Mouse (Mus musculus) spleen, postnatal 10 days (tissue): Measurements from ENCODE around the gene Hormad2.

Source experiments
- DNase-seq, 2 experiments: peaks; one replicate each; pipeline ENCODE4 v3.0.0; 2021 to 2022; ENCODE audit warnings: low spot score in 2 of 2

The Hormad2 gene

DNA sequence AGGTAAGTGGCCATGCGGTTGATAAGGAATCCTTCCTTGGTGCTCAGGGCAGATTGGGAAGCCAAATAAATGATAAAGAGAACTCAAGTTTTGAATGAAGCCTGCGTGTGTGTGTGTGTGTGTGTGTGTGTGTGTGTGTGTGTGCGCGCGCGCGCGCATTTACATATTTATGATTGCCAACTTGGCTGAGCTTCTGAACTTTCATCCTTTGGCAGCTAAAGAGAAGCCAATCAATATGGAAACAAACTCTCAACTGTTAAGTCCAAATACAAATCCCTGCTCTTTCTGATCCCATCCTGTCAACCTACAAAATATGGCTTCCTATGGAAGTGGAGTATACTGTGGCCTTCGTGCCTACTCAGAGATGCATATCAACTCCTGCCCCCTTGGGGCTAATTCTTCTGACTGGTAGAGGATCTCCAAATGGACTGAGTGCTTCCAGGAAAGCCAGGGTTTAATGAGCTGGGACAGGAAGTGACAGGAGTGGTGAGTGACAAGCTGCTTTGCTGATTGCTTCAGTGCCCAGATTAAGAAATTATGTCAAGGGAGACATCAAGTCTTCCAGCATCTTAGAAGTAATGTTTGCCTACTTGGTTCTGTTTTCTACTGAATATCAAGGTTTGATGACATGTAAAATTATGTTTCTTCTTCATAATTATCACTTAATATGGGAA, 5.4 kb upstream of the Hormad2 start:
- DNase-seq, result no peak

DNA sequence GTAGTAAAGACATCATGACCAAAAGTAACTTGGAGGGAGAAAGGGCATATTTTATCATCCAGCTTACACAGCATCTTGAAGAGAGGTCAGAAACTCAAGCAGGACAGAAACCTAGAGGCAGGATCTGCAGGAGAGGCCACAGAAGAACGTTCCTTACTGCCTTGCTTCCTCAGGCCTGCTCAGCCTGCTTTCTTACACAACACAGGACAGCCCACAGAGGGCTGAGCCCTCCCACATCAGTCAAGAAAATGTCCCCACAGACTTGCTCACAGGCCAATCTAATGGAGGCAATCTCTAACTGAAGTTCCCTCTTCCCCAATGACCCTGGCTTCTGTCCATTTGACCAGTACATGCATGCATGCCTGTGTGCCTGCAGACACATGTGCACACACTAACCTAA, 1.4 kb upstream of the Hormad2 start:
- DNase-seq, result no peak

- DNase-seq, result no peak
Observed at GRCm38 (mm10) chr11:4438211-4438610, 2.7 kb downstream of the Hormad2 start.

DNA sequence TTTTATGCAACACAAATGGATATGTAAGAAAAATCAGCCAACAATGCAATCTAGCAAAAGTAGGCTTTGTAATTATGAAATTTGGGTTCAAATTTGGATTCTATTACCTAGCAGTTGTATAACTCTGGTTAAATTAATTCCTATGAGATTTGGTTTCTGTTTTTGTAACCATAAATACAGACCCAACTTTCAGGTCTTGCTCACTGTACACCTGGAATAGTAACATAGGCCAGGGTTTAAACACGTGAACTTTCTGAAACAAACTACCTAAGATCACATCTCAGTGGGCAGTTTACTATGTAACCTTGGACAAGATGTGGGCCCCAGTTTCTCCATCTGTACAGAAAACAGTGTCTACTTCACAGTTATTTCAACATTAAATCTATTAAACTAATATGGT, 3.6 kb downstream of the Hormad2 start:
- no peak for DNase-seq

DNA sequence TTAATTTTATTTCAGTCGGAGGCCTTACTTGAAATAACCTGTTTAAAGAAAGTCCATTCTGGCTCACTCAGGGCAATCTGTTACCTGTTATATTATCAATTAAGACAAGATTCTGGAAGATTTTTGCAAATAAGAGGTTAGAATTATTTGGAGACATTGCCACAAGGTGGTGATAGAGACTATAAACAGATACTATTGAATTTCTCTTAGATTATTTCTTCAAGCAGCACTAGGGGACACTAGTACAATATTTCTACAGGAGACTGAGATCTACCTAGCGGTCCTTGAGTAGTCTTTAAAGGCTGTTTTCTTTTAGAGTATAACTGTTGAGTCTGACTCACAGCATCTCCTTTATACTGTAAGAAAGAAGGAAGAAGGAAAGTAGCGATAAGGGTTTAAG, 4.3 kb downstream of the Hormad2 start:
- no peak for DNase-seq

GRCm38 (mm10) chr11:4434461-4434860, 6.4 kb downstream of the Hormad2 start:
- no peak for DNase-seq

GRCm38 (mm10) chr11:4423818-4424217, 17.1 kb downstream of the Hormad2 start:
- no peak for DNase-seq

- no peak for DNase-seq
Observed at GRCm38 (mm10) chr11:4422494-4423425, 18.1 kb downstream of the Hormad2 start.

DNA sequence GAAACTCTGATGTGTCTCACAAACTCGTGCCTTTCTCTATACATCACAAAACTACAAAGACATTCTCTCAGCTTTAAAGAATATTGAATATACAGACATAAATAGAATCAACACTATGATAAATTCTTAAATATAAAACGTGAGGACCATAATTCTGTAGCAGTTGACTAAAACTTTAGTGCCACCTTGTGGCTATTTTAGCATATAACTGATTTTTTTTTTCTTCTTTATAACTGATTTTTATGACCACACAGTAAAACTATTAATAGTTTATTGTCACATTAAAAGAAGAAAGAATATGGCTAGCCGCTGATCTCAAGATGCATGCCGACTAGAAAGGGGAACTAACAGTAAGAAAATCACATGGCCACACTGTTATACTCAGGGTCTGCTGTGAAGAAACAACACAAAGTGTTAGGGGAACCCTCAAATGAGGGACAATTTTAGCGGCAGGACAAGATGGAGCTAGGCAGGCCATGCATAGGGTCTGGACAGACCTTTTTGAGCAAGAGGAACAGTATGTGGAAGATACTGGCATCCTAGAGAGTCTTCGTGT, 18.9 kb downstream of the Hormad2 start:
- no peak for DNase-seq

- no peak for DNase-seq
Observed at GRCm38 (mm10) chr11:4417986-4418385, 22.9 kb downstream of the Hormad2 start.

GRCm38 (mm10) chr11:4412294-4412693, 28.6 kb downstream of the Hormad2 start:
- DNase-seq, result no peak

DNA sequence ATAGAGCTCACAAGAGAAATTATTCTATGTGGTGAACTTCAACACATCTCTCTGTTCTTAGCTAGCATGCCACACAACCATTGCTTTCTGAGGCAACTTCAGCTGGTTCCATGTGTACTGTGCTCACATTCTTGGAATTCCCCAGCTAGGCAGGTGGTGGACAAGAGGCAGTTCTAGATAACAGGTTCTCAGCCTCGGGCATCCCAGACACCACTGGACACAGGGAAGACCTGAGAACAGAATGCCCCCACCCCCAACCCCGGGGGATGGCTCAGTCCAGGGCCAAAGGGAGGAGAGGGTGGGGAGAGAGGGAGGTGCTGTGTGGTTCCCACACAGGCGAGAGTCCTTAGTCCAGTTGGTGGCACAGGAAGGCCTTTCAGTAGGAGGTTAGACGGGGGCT, 36.6 kb downstream of the Hormad2 start:
- DNase-seq, result no peak

GRCm38 (mm10) chr11:4403381-4403780, 37.5 kb downstream of the Hormad2 start:
- no peak for DNase-seq

GRCm38 (mm10) chr11:4401251-4401650, 39.7 kb downstream of the Hormad2 start:
- DNase-seq, result no peak

DNA sequence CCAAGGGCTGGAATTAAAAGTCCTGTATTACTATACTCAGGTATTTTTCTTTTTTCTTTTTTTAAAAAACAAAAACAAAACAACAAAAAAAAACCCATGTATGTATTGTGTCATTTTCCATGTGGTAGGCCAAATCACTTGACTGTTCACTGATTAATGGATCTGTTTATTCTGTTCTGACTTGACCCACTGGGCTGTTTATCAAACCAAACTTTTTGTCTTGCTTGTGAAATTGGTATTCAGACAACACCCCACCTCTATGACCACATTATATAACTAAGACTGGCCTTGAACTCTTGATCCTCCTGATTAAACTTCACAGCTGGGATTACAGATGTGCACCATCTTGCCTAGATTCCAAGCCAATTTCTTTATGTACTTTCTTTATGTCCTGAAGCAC, 46.7 kb downstream of the Hormad2 start:
- no peak for DNase-seq

DNA sequence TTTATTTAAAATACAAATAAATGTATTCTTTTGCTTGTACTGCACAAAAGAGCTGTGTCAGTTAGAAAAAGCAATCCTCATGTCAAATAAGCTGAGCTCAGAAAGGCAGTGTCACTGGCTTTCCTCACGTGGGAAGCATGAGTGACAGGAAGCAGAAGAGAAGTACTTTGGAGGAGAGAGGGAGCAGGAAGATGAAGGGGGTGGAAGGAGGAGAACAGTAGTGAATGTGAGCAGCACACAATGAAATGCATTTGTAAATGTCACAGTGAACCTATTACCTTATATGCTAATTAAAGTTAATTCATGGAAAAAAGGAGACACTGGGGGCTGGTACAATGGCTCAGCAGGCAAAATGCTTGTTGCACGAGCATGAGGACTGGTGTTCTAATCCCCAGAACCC, 52.9 kb downstream of the Hormad2 start:
- no peak for DNase-seq

DNA sequence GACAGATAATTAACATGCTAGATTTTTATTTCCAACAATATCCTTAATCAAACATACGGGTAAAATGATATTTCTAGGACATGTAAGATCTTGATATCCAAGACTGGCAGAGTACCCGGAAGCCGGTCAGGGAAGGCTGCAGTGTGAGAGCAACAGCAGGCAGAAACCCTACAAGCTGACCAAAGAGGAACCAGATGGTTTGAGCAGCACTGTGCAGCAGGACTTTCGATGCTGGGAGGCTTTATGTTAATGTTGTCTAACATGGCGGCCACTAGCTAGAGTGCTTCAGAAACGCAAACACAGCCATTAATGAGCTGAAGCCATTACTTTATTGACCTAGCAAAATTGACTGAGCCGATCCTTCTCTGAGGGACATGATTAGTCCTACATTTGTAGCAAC, 58.6 kb downstream of the Hormad2 start:
- DNase-seq, result no peak

DNA sequence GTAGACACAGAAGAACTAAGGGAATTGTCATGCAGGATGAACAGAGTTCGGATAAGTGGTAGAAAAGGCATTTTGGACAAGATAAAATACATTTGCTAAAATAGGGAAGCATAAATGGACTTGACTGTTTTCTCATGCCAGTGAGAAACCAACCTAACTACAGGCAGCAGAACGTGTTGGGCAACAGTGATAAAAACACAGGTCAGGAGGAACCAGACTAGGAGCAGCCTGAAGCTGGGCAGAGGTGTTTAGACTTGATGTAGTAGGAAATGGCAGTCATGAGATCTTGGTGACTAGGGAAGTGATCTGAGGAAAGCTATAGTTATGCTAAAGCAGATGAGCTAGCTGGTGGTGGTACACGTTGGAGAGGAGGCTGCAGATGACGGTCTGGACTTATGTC, 61.0 kb downstream of the Hormad2 start:
- no peak for DNase-seq

GRCm38 (mm10) chr11:4366389-4366788, 74.5 kb downstream of the Hormad2 start:
- DNase-seq, result no peak

DNA sequence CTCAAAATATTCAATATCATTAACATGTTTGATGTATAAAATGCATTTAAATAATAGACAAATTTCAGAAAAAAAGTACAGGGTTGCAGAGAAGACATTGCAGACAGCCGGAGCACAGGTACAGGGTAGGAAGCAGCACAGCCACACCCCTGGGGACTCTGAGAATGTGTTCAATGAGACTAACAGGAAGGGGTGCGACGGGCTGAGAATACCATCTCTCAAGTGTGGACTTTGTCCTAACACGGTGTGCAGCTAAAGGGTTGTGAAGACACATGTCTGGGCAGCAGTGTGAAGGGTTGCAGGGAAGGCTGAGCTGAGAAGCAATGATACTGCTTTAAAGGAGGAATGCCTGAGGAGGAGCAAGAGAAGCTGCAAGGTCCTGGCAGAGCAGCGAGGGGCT, 85.5 kb downstream of the Hormad2 start:
- DNase-seq, result no peak

DNA sequence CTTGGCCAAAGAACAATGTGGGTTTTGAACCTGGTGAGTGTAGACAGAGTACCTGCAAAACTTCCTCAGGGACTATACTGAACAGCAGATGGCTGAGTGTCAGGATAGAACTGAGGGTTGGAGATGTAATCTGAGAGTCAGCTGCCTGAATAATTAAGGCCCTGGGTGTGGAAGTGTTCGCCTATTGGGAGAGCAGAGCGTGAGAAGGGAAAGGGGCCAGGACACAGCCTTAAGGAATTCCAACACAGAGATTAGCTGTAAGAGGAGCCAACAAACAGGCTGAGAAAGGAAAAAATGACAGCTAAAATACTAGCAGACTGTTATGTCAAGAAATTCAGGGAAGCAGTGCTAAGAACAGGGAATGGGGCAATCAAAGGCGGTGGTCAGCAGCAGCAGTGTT, 88.3 kb downstream of the Hormad2 start:
- DNase-seq, result no peak

- no peak for DNase-seq
Observed at GRCm38 (mm10) chr11:4343926-4344325, 97.0 kb downstream of the Hormad2 start.

DNA sequence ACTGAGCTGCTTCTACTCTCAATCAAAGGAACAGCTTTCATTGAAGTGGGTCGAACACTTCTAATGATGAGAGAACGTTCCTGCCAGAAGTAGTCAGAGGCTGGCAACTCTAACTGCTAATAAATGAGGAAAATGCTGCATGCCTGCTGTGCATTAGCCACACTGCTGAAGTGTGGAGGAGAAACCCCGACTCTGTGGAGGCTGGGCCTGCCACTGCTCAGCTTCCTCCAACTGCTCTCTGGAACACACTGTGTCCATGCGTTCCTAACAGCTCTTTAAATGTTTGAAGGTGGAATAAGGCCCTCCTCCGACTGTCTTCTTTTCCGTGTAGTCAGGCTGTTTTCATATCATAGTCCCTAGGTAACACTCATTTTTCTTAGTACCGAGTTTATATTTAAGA, 98.9 kb downstream of the Hormad2 start:
- DNase-seq, result no peak
